Mouse (Mus musculus): ENCODE results near the gene Pinlyp. TPM values are rescaled to one million over a fixed set of nuclear protein-coding genes. Genes with fewer than 3 reads are reported as not detected.

Gene Pinlyp
- polyA plus RNA-seq, 1 experiment = not detected

GRCm38 (mm10) chr7:24546634-24547389, 894 bp upstream of the Pinlyp start:
- H3K36me3 ChIP-seq (ENCODE audit: control insufficient read depth) = peaks cover 39% of the 10 kb centered on the region
- H3K4me3 ChIP-seq (replicated peaks) = peak overlapping the region; percentile 90
- H3K9me3 ChIP-seq (ENCODE audit: control insufficient read depth, low read length) = peaks cover 3% of the 10 kb centered on the region; the same call in 1 of the 2 replicates
- peaks cover 27% of the 10 kb centered on the region for H3K4me1 ChIP-seq (ENCODE audit: control insufficient read depth)
- TF ChIP-seq TAL1 (IDR thresholded peaks at IDR 0.05; ENCODE audit: low read length) = no peak
- peak; percentile 82 for TF ChIP-seq GATA1 (IDR thresholded peaks at IDR 0.05; ENCODE audit: low read length)
- no peaks in the 10 kb centered on the region for H3K27me3 ChIP-seq (ENCODE audit: control insufficient read depth)

GRCm38 (mm10) chr7:24544506-24544905, 1.4 kb downstream of the Pinlyp start:
- no peaks in the 10 kb centered on the region for H3K27me3 ChIP-seq (ENCODE audit: control insufficient read depth)
- H3K9me3 ChIP-seq (ENCODE audit: control insufficient read depth, low read length) = peaks cover 3% of the 10 kb centered on the region; the same call in 1 of the 2 replicates
- no peak overlapping the region for H3K4me3 ChIP-seq (replicated peaks)
- H3K36me3 ChIP-seq (ENCODE audit: control insufficient read depth) = peaks cover 17% of the 10 kb centered on the region
- TF ChIP-seq GATA1 (IDR thresholded peaks at IDR 0.05; ENCODE audit: low read length) (no peak), TAL1 (IDR thresholded peaks at IDR 0.05; ENCODE audit: low read length) (no peak)
- peaks cover 32% of the 10 kb centered on the region for H3K4me1 ChIP-seq (ENCODE audit: control insufficient read depth)

DNA sequence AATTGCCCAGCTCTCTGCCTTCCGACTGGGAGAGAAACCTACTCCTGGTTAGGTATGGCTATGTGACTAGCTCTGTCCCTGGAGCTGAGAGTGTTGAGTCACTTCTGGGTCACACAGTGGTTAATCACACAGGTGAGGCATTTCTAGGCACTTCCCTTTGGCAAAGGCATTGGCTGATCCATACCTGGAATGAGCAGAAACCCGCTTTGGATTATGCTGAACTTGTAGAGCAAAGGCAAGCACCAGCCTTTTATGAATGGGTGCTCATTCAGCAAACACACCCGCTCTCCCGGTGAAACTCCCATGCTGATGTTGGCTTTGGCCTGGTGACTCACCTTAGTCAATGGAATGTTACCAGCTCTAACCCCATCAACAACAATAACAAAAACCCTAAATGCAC, 6.2 kb downstream of the Pinlyp start:
- H3K9me3 ChIP-seq (ENCODE audit: control insufficient read depth, low read length) = peaks cover 2% of the 10 kb centered on the region; the same call in 1 of the 2 replicates
- H3K4me3 ChIP-seq (replicated peaks) = no peak overlapping the region
- no peaks in the 10 kb centered on the region; the same call in 1 of the 2 replicates for H3K36me3 ChIP-seq (ENCODE audit: control insufficient read depth)
- H3K4me1 ChIP-seq (ENCODE audit: control insufficient read depth) = peaks cover 7% of the 10 kb centered on the region
- H3K27me3 ChIP-seq (ENCODE audit: control insufficient read depth) = no peaks in the 10 kb centered on the region
- TF ChIP-seq TAL1 (IDR thresholded peaks at IDR 0.05; ENCODE audit: low read length) = no peak
- TF ChIP-seq GATA1 (IDR thresholded peaks at IDR 0.05; ENCODE audit: low read length) = no peak

- 0 out of 2 replicates have a peak, but pooled peaks cover 2% of the 10 kb centered on the region for H3K9me3 ChIP-seq (ENCODE audit: control insufficient read depth, low read length)
- peaks cover 7% of the 10 kb centered on the region for H3K4me1 ChIP-seq (ENCODE audit: control insufficient read depth)
- H3K4me3 ChIP-seq (replicated peaks) = no peak overlapping the region
- TF ChIP-seq GATA1 (IDR thresholded peaks at IDR 0.05; ENCODE audit: low read length) = no peak
- H3K36me3 ChIP-seq (ENCODE audit: control insufficient read depth) = peaks cover 8% of the 10 kb centered on the region
- H3K27me3 ChIP-seq (ENCODE audit: control insufficient read depth) = no peaks in the 10 kb centered on the region
Measured at GRCm38 (mm10) chr7:24538701-24539100, 7.2 kb downstream of the Pinlyp start.

GRCm38 (mm10) chr7:24538154-24538553, 7.8 kb downstream of the Pinlyp start:
- no peak for TF ChIP-seq TAL1 (IDR thresholded peaks at IDR 0.05; ENCODE audit: low read length)
- no peak for TF ChIP-seq GATA1 (IDR thresholded peaks at IDR 0.05; ENCODE audit: low read length)
- Histone ChIP-seq H3K4me3 (replicated peaks) (no peak overlapping the region), H3K36me3 (ENCODE audit: control insufficient read depth) (peaks cover 14% of the 10 kb centered on the region), H3K9me3 (ENCODE audit: control insufficient read depth, low read length) (0 out of 2 replicates have a peak, but pooled peaks cover 6% of the 10 kb centered on the region), H3K27me3 (ENCODE audit: control insufficient read depth) (no peaks in the 10 kb centered on the region), H3K4me1 (ENCODE audit: control insufficient read depth) (peaks cover 7% of the 10 kb centered on the region)

- H3K4me1 ChIP-seq (ENCODE audit: control insufficient read depth) = peaks cover 7% of the 10 kb centered on the region
- no peak overlapping the region for H3K4me3 ChIP-seq (replicated peaks)
- H3K27me3 ChIP-seq (ENCODE audit: control insufficient read depth) = no peaks in the 10 kb centered on the region
- peaks cover 15% of the 10 kb centered on the region for H3K36me3 ChIP-seq (ENCODE audit: control insufficient read depth)
- H3K9me3 ChIP-seq (ENCODE audit: control insufficient read depth, low read length) = 0 out of 2 replicates have a peak, but pooled peaks cover 6% of the 10 kb centered on the region
- TF ChIP-seq TAL1 (IDR thresholded peaks at IDR 0.05; ENCODE audit: low read length) (no peak), GATA1 (IDR thresholded peaks at IDR 0.05; ENCODE audit: low read length) (no peak)
Measured at GRCm38 (mm10) chr7:24537591-24537990, 8.3 kb downstream of the Pinlyp start.

DNA sequence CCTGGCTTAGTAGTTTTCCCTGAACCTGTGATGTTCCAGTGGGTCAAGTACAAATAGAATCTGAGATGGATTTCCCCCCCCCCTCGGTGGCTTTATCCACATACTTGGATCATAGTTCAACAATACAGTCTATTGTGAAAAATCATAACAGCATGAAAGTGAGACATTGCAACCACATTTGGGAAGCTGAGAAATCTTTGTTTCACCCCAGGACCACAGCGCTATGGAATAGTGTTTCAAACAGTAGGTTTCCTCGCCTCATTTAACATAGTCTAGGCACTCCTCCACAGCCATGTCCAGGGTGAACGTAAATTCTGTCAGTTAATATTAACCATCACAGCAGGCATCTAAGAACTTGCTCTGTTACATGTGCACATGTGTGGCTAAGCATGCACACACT, 8.8 kb downstream of the Pinlyp start:
- Histone ChIP-seq H3K36me3 (ENCODE audit: control insufficient read depth) (peaks cover 15% of the 10 kb centered on the region), H3K4me3 (replicated peaks) (no peak overlapping the region), H3K4me1 (ENCODE audit: control insufficient read depth) (peaks cover 11% of the 10 kb centered on the region), H3K9me3 (ENCODE audit: control insufficient read depth, low read length) (0 out of 2 replicates have a peak, but pooled peaks cover 6% of the 10 kb centered on the region), H3K27me3 (ENCODE audit: control insufficient read depth) (no peaks in the 10 kb centered on the region)
- TF ChIP-seq TAL1 (IDR thresholded peaks at IDR 0.05; ENCODE audit: low read length) = no peak
- no peak for TF ChIP-seq GATA1 (IDR thresholded peaks at IDR 0.05; ENCODE audit: low read length)

DNA sequence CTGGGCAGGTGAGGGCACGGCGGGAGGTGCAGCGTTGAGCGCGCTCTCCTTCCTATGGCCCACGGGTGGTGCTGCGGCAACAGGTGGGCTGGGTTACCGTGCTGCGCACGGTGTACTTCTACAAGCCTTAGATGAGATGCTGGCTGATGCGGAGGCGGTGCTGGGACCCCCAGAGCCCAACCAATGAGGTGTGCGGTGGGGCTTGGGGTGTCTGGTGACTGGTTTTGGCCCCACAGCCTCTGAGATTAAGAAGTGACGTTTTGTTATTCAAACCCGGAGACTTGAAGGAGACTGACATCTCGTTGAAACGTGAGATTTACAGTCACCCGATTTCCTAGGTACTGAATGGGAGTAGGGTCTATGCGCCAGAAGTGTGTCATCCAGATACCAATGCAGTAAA, 11.6 kb downstream of the Pinlyp start:
- Histone ChIP-seq H3K36me3 (ENCODE audit: control insufficient read depth) (peaks cover 15% of the 10 kb centered on the region), H3K4me3 (replicated peaks) (no peak overlapping the region)
- TF ChIP-seq GATA1 (IDR thresholded peaks at IDR 0.05; ENCODE audit: low read length) (no peak), TAL1 (IDR thresholded peaks at IDR 0.05; ENCODE audit: low read length) (no peak)

GRCm38 (mm10) chr7:24533806-24534205, 12.1 kb downstream of the Pinlyp start:
- peaks cover 15% of the 10 kb centered on the region for H3K36me3 ChIP-seq (ENCODE audit: control insufficient read depth)
- H3K9me3 ChIP-seq (ENCODE audit: control insufficient read depth, low read length) = 0 out of 2 replicates have a peak, but pooled peaks cover 6% of the 10 kb centered on the region
- H3K4me3 ChIP-seq (replicated peaks) = no peak overlapping the region
- no peak for TF ChIP-seq TAL1 (IDR thresholded peaks at IDR 0.05; ENCODE audit: low read length)
- TF ChIP-seq GATA1 (IDR thresholded peaks at IDR 0.05; ENCODE audit: low read length) = no peak
- H3K4me1 ChIP-seq (ENCODE audit: control insufficient read depth) = peaks cover 38% of the 10 kb centered on the region
- H3K27me3 ChIP-seq (ENCODE audit: control insufficient read depth) = no peaks in the 10 kb centered on the region

More for the DNA sequence above, 11.6 kb downstream of the Pinlyp start:
- Histone ChIP-seq H3K27me3 (ENCODE audit: control insufficient read depth) (no peaks in the 10 kb centered on the region), H3K9me3 (ENCODE audit: control insufficient read depth, low read length) (0 out of 2 replicates have a peak, but pooled peaks cover 6% of the 10 kb centered on the region), H3K4me1 (ENCODE audit: control insufficient read depth) (peaks cover 33% of the 10 kb centered on the region)
